28 mouse cellular contexts compared by ENCODE assay signal in the genomic region with DNA sequence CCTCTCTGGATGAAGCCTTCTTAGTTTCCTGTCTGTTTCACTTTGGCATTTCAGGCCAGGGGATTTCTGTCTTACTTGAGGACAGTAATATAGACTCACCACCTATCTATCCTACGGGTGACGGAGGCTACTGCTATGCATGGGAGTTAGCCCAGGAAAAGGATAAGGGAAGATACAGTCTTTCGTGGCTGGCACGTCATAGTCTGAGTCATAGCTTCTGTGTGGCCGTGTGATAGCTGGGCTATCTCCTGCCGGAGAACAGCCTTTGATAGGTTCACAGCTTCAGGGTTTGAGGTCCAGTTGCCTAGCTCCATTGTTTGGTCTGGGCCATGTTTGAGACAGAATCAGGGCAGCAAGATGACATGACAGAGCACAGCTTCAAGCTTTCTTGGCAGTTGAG.
DNase-seq lines count a peak whose midpoint lies in the region; ATAC-seq lines count a peak whose summit lies in the region.
"Had no signal": no experiment of that assay in that cellular context is flagged by ENCODE, and none has a peak within 500 bp of the region (broad histone marks: within the 10 kb centered on the region; RNA-seq: fewer than 3 reads in every experiment).

No protein-coding gene starts in this region.

- H3K27me3 ChIP-seq in megakaryocyte, embryonic 14.5 days (replicated peaks) = peaks cover 67% of the 10 kb centered on the region
- no peaks in the 10 kb centered on the region for H3K27me3 ChIP-seq in intestine, embryonic 14.5 days (replicated peaks; ENCODE audit: control insufficient read depth, insufficient read depth, low read length)
- H3K27me3 ChIP-seq: embryonic facial prominence, embryonic 12.5 days; heart, embryonic 15.5 days; lung, embryonic 15.5 days; midbrain, embryonic 15.5 days had no signal

- no peak overlapping the region for H3K9ac ChIP-seq in intestine, embryonic 14.5 days (ENCODE audit: low read length)
- H3K9ac ChIP-seq: embryonic facial prominence, embryonic 12.5 days; heart, embryonic 15.5 days; hindbrain, embryonic 14.5 days; liver, embryonic 15.5 days; lung, embryonic 15.5 days; midbrain, embryonic 15.5 days; stomach, embryonic 15.5 days had no signal

- DNase-seq in CD4-positive, CD25-positive, alpha-beta regulatory T cell, adult 2 months (ENCODE audit: low read depth, low spot score) = peak; percentile 29
- DNase-seq in intestine, embryonic 14.5 days (ENCODE audit: low spot score) = no peak
- DNase-seq in adrenal gland, adult (ENCODE audit: inconsistent age in 2 of 2, low spot score in 1 of 2) = no peak
- DNase-seq in spleen, postnatal 4 days (ENCODE audit: low spot score in 2 of 2) = no peak
- DNase-seq: adrenal gland, postnatal 10 days; cerebellum, adult 11 months; cerebellum, adult 9-10 months; cerebellum, postnatal 36 days; embryo, embryonic 11 days; gastrocnemius, postnatal 14 days; heart, postnatal 36 days; kidney, adult 18-20 months; left cerebral cortex, postnatal 4 days; lung, postnatal 36 days; thymus, postnatal 14 days had no signal

- H3K27ac ChIP-seq in intestine, embryonic 14.5 days (ENCODE audit: low read depth) = no peak overlapping the region
- H3K27ac ChIP-seq: embryonic facial prominence, embryonic 12.5 days; heart, embryonic 15.5 days; hindbrain, embryonic 14.5 days; liver, embryonic 15.5 days; lung, embryonic 15.5 days; midbrain, embryonic 10.5 days; midbrain, embryonic 15.5 days; stomach, embryonic 15.5 days had no signal

- ATAC-seq in CD4-positive, CD25-positive, alpha-beta regulatory T cell, adult 4 months = no peak
- ATAC-seq in megakaryocyte, adult 5-6 weeks (ENCODE audit: poor library complexity, severe bottlenecking) = no peak
- 0 out of 2 replicates have a peak, but pooled peaks have one; percentile 21 for ATAC-seq in intestine, embryonic 14.5 days (replicated peaks; ENCODE audit: low FRiP score, low TSS enrichment, low read depth)
- ATAC-seq in megakaryocyte-erythroid progenitor cell, adult 5-6 weeks (replicated peaks; ENCODE audit: low FRiP score, low TSS enrichment, poor library complexity, severe bottlenecking) = peak; percentile 77
- ATAC-seq: forebrain, embryonic 14.5 days had no signal

- H3K9me3 ChIP-seq in megakaryocyte, embryonic 14.5 days = no peaks in the 10 kb centered on the region
- no peaks in the 10 kb centered on the region for H3K9me3 ChIP-seq in intestine, embryonic 14.5 days (ENCODE audit: control insufficient read depth, low read length)
- H3K9me3 ChIP-seq: embryonic facial prominence, embryonic 12.5 days; heart, embryonic 15.5 days; liver, embryonic 15.5 days; lung, embryonic 15.5 days; midbrain, embryonic 10.5 days; midbrain, embryonic 15.5 days; stomach, embryonic 15.5 days had no signal

- peak overlapping the region; percentile 64 for H3K4me3 ChIP-seq in megakaryocyte, embryonic 14.5 days (replicated peaks)
- no peak overlapping the region for H3K4me3 ChIP-seq in intestine, embryonic 14.5 days (ENCODE audit: low read depth, low read length)
- H3K4me3 ChIP-seq: embryonic facial prominence, embryonic 12.5 days; heart, embryonic 15.5 days; liver, embryonic 15.5 days; lung, embryonic 15.5 days; midbrain, embryonic 10.5 days; midbrain, embryonic 15.5 days; stomach, embryonic 15.5 days had no signal

- no peak overlapping the region for H3K4me2 ChIP-seq in intestine, embryonic 14.5 days (ENCODE audit: low read length)
- H3K4me2 ChIP-seq: embryonic facial prominence, embryonic 12.5 days; heart, embryonic 15.5 days; hindbrain, embryonic 14.5 days; liver, embryonic 15.5 days; lung, embryonic 15.5 days; midbrain, embryonic 15.5 days; stomach, embryonic 15.5 days had no signal

- 89% methylated on average over 6 of the region's 6 CpGs for WGBS in intestine, embryonic 14.5 days

- no peaks in the 10 kb centered on the region for H3K36me3 ChIP-seq in megakaryocyte, embryonic 14.5 days (replicated peaks; ENCODE audit: low read length)
- no peaks in the 10 kb centered on the region for H3K36me3 ChIP-seq in intestine, embryonic 14.5 days (ENCODE audit: control insufficient read depth, insufficient read depth, low read length)
- H3K36me3 ChIP-seq: embryonic facial prominence, embryonic 12.5 days; heart, embryonic 15.5 days; liver, embryonic 15.5 days; lung, embryonic 15.5 days; midbrain, embryonic 10.5 days; midbrain, embryonic 15.5 days; stomach, embryonic 15.5 days had no signal

- H3K4me1 ChIP-seq in megakaryocyte, embryonic 14.5 days = peaks cover 54% of the 10 kb centered on the region
- H3K4me1 ChIP-seq in intestine, embryonic 14.5 days (replicated peaks; ENCODE audit: control insufficient read depth, insufficient read depth, low read length) = no peaks in the 10 kb centered on the region
- H3K4me1 ChIP-seq: embryonic facial prominence, embryonic 12.5 days; liver, embryonic 15.5 days; lung, embryonic 15.5 days; midbrain, embryonic 15.5 days; stomach, embryonic 15.5 days had no signal

Comparison
In these comparisons a context has a peak if more than half of its experiments do, and no peak if none do; other contexts are left out.
1. ATAC-seq: peak in intestine, embryonic 14.5 days (single experiment) and megakaryocyte-erythroid progenitor cell, adult 5-6 weeks (single experiment); none in CD4-positive, CD25-positive, alpha-beta regulatory T cell, adult 4 months (single experiment) and megakaryocyte, adult 5-6 weeks (single experiment).